Mouse (Mus musculus): Measurements from ENCODE around the gene Wfdc15a. TPM values are rescaled to one million over a fixed set of nuclear protein-coding genes. Genes with fewer than 3 reads are reported as not detected.

Gene Wfdc15a
- polyA plus RNA-seq, 1 experiment from 2014 or later: not detected

- Histone ChIP-seq H3K9me3 (no peaks in the 10 kb centered on the region), H3K9ac (replicated peaks) (no peak overlapping the region), H3K27me3 (no peaks in the 10 kb centered on the region), H3K27ac (no peak overlapping the region), H3K36me3 (peaks cover 48% of the 10 kb centered on the region), H3K4me1 (replicated peaks) (peaks cover 27% of the 10 kb centered on the region), H3K4me3 (replicated peaks) (no peak overlapping the region), H3K4me2 (no peak overlapping the region)
- WGBS: 91% methylated on average over 10 of the region's 10 CpGs
- no peak for ATAC-seq (ENCODE audit: insufficient number of reproducible peaks, insufficient read depth, low FRiP score, low TSS enrichment, low read depth)
Measured at GRCm38 (mm10) chr2:164154007-164154406, 45.9 kb downstream of the Wfdc15a start.

GRCm38 (mm10) chr2:164152341-164152740, 47.6 kb downstream of the Wfdc15a start:
- 94% methylated on average over 11 of the region's 11 CpGs for WGBS
- Histone ChIP-seq H3K4me2 (no peak overlapping the region), H3K36me3 (peaks cover 52% of the 10 kb centered on the region), H3K4me3 (replicated peaks) (no peak overlapping the region), H3K4me1 (replicated peaks) (peaks cover 35% of the 10 kb centered on the region), H3K9me3 (no peaks in the 10 kb centered on the region), H3K27me3 (no peaks in the 10 kb centered on the region), H3K27ac (no peak overlapping the region), H3K9ac (replicated peaks) (no peak overlapping the region)
- ATAC-seq (ENCODE audit: insufficient number of reproducible peaks, insufficient read depth, low FRiP score, low TSS enrichment, low read depth): no peak

GRCm38 (mm10) chr2:164150086-164150760, 49.7 kb downstream of the Wfdc15a start:
- peak; percentile 90 for ATAC-seq (ENCODE audit: insufficient number of reproducible peaks, insufficient read depth, low FRiP score, low TSS enrichment, low read depth)
- H3K36me3 ChIP-seq: peaks cover 42% of the 10 kb centered on the region
- H3K9ac ChIP-seq (replicated peaks): no peak overlapping the region
- peak overlapping the region; percentile 92 for H3K27ac ChIP-seq
- 23% methylated on average over 14 of the region's 14 CpGs for WGBS
- no peak overlapping the region for H3K4me3 ChIP-seq (replicated peaks)
- peaks cover 35% of the 10 kb centered on the region for H3K4me1 ChIP-seq (replicated peaks)
- peak overlapping the region; percentile 26; the same call in 1 of the 2 replicates for H3K4me2 ChIP-seq
- H3K27me3 ChIP-seq: no peaks in the 10 kb centered on the region
- no peaks in the 10 kb centered on the region for H3K9me3 ChIP-seq

Other genes with a start within 250 kb of the Wfdc15a start
- gene Ywhab, start 205.2 kb downstream of the Wfdc15a start, polyA plus RNA-seq (2016; fragmentation: Nextera tagmentation; extraction: Ambion mirVana): 315 and 333 TPM in 2 replicates
- 3.1 and 3.7 TPM in 2 replicates for gene Pabpc1l, start 174.7 kb downstream of the Wfdc15a start, polyA plus RNA-seq (2016; fragmentation: Nextera tagmentation; extraction: Ambion mirVana)
- 28.2 and 29.6 TPM in 2 replicates for gene Stk4, start 129.8 kb downstream of the Wfdc15a start, polyA plus RNA-seq (2016; fragmentation: Nextera tagmentation; extraction: Ambion mirVana)
- 53.6 and 53.7 TPM in 2 replicates for gene Tomm34, start 129.0 kb downstream of the Wfdc15a start, polyA plus RNA-seq (2016; fragmentation: Nextera tagmentation; extraction: Ambion mirVana)
- gene Kcns1, start 29.0 kb downstream of the Wfdc15a start, polyA plus RNA-seq (2016; fragmentation: Nextera tagmentation; extraction: Ambion mirVana): 1.1 and 1.3 TPM in 2 replicates
- gene Wfdc5, start 17.4 kb downstream of the Wfdc15a start, polyA plus RNA-seq (2016; fragmentation: Nextera tagmentation; extraction: Ambion mirVana): not detected in 2 replicates
- not detected in 2 replicates for gene Wfdc12, start 9.5 kb downstream of the Wfdc15a start, polyA plus RNA-seq (2016; fragmentation: Nextera tagmentation; extraction: Ambion mirVana)
- gene Wfdc15b, start 21.5 kb upstream of the Wfdc15a start, polyA plus RNA-seq (2016; fragmentation: Nextera tagmentation; extraction: Ambion mirVana): not detected in 2 replicates
- not detected in 2 replicates for gene Svs2, start 38.3 kb upstream of the Wfdc15a start, polyA plus RNA-seq (2016; fragmentation: Nextera tagmentation; extraction: Ambion mirVana)
- gene Svs3b, start 56.5 kb upstream of the Wfdc15a start, polyA plus RNA-seq (2016; fragmentation: Nextera tagmentation; extraction: Ambion mirVana): not detected in 2 replicates
- gene Svs4, start 78.3 kb upstream of the Wfdc15a start, polyA plus RNA-seq (2016; fragmentation: Nextera tagmentation; extraction: Ambion mirVana): not detected in 2 replicates
- gene Svs3a, start 89.1 kb upstream of the Wfdc15a start, polyA plus RNA-seq (2016; fragmentation: Nextera tagmentation; extraction: Ambion mirVana): not detected in 2 replicates
- gene Svs6, start 116.6 kb upstream of the Wfdc15a start, polyA plus RNA-seq (2016; fragmentation: Nextera tagmentation; extraction: Ambion mirVana): not detected in 2 replicates
- not detected in 2 replicates for gene Svs5, start 132.6 kb upstream of the Wfdc15a start, polyA plus RNA-seq (2016; fragmentation: Nextera tagmentation; extraction: Ambion mirVana)
- gene Slpi, start 189.0 kb upstream of the Wfdc15a start, polyA plus RNA-seq (2016; fragmentation: Nextera tagmentation; extraction: Ambion mirVana): 1.2 and 2.5 TPM in 2 replicates
- 0.40 and 0.55 TPM in 2 replicates for gene Rbpjl, start 203.0 kb upstream of the Wfdc15a start, polyA plus RNA-seq (2016; fragmentation: Nextera tagmentation; extraction: Ambion mirVana)
- 50.5 and 78.0 TPM in 2 replicates for gene Matn4, start 205.0 kb upstream of the Wfdc15a start, polyA plus RNA-seq (2016; fragmentation: Nextera tagmentation; extraction: Ambion mirVana)
- 34.3 and 36.5 TPM in 2 replicates for gene Sdc4, start 243.8 kb upstream of the Wfdc15a start, polyA plus RNA-seq (2016; fragmentation: Nextera tagmentation; extraction: Ambion mirVana)